Mouse (Mus musculus): Measurements from ENCODE around the gene Phgdh. TPM values are rescaled to one million over a fixed set of nuclear protein-coding genes. Genes with fewer than 3 reads are reported as not detected.
"Not testable (repeated sequence)": the region's sequence is repeated elsewhere in the genome, so short reads cannot be mapped to it uniquely, and the experiment has no call there.

Gene Phgdh
- polyA plus RNA-seq (2016; fragmentation: Nextera tagmentation; extraction: Ambion mirVana) = 402 and 436 TPM in 2 replicates

GRCm38 (mm10) chr3:98339706-98340109 is at the start of gene Phgdh:
Gene Phgdh, minus strand, starts transcription at chr3:98339990.
- H3K36me3 ChIP-seq (replicated peaks) = peaks cover 23% of the 10 kb centered on the region
- WGBS = 2% methylated on average over 10 of the region's 10 CpGs
- H3K27ac ChIP-seq = peak within 1 kb of the TSS; percentile 92
- H3K4me3 ChIP-seq = peak within 1 kb of the TSS; percentile 80
- H3K27me3 ChIP-seq (ENCODE audit: poor library complexity, severe bottlenecking); H3K9me3 ChIP-seq: not testable (repeated sequence)
- peak; percentile 86 for DNase-seq (ENCODE audit: extremely low spot score, low spot score)
- peaks cover 43% of the 10 kb centered on the region for H3K4me1 ChIP-seq

GRCm38 (mm10) chr3:98389305-98389704 is 49.5 kb upstream of the Phgdh start:
- Histone ChIP-seq H3K9me3 (no peaks in the 10 kb centered on the region), H3K27me3 (ENCODE audit: poor library complexity, severe bottlenecking) (no peaks in the 10 kb centered on the region), H3K36me3 (replicated peaks) (no peaks in the 10 kb centered on the region), H3K4me3 (no peak overlapping the region), H3K4me1 (peaks cover 8% of the 10 kb centered on the region), H3K27ac (no peak overlapping the region)
- DNase-seq (ENCODE audit: extremely low spot score, low spot score) = no peak
- WGBS = 66% methylated on average over 3 of the region's 3 CpGs

- Histone ChIP-seq H3K4me1 (peaks cover 24% of the 10 kb centered on the region), H3K27me3 (ENCODE audit: poor library complexity, severe bottlenecking) (no peaks in the 10 kb centered on the region), H3K36me3 (replicated peaks) (no peaks in the 10 kb centered on the region), H3K27ac (no peak overlapping the region), H3K9me3 (no peaks in the 10 kb centered on the region), H3K4me3 (no peak overlapping the region)
- 89% methylated on average over 7 of the region's 7 CpGs for WGBS
- no peak for DNase-seq (ENCODE audit: extremely low spot score, low spot score)
These were observed 48.0 kb upstream of the Phgdh start for GRCm38 (mm10) chr3:98387756-98388155.

- H3K4me1 ChIP-seq = peaks cover 30% of the 10 kb centered on the region
- WGBS = 81% methylated on average over 4 of the region's 4 CpGs
These were observed 47.3 kb upstream of the Phgdh start for GRCm38 (mm10) chr3:98387086-98387485.

GRCm38 (mm10) chr3:98383024-98383790 is 43.4 kb upstream of the Phgdh start:
- peaks cover 40% of the 10 kb centered on the region for H3K4me1 ChIP-seq
- H3K4me3 ChIP-seq = peak overlapping the region; percentile 80
- 11% methylated on average over 21 of the region's 21 CpGs for WGBS
- no peaks in the 10 kb centered on the region for H3K27me3 ChIP-seq (ENCODE audit: poor library complexity, severe bottlenecking)
- DNase-seq (ENCODE audit: extremely low spot score, low spot score) = no peak
- no peaks in the 10 kb centered on the region for H3K36me3 ChIP-seq (replicated peaks)
- H3K27ac ChIP-seq = peak overlapping the region; percentile 92
- H3K9me3 ChIP-seq = no peaks in the 10 kb centered on the region

More at GRCm38 (mm10) chr3:98387086-98387485, 47.3 kb upstream of the Phgdh start:
- H3K9me3 ChIP-seq = no peaks in the 10 kb centered on the region
- no peak for DNase-seq (ENCODE audit: extremely low spot score, low spot score)
- no peaks in the 10 kb centered on the region for H3K27me3 ChIP-seq (ENCODE audit: poor library complexity, severe bottlenecking)
- no peak overlapping the region for H3K27ac ChIP-seq
- H3K4me3 ChIP-seq = no peak overlapping the region
- no peaks in the 10 kb centered on the region for H3K36me3 ChIP-seq (replicated peaks)

GRCm38 (mm10) chr3:98382246-98382939 is 42.6 kb upstream of the Phgdh start, which contains the start of gene Zfp697:
Gene Zfp697, plus strand, starts transcription at chr3:98382461.
- H3K27me3 ChIP-seq (ENCODE audit: poor library complexity, severe bottlenecking) = no peaks in the 10 kb centered on the region
- no peaks in the 10 kb centered on the region for H3K9me3 ChIP-seq
- WGBS = 0% methylated on average over 42 of the region's 42 CpGs
- peak; percentile 76 for DNase-seq (ENCODE audit: extremely low spot score, low spot score)
- peaks cover 40% of the 10 kb centered on the region for H3K4me1 ChIP-seq
- H3K27ac ChIP-seq = peak within 1 kb of the TSS; percentile 92
- peak within 1 kb of the TSS; percentile 80 for H3K4me3 ChIP-seq
- H3K36me3 ChIP-seq (replicated peaks) = no peaks in the 10 kb centered on the region

- DNase-seq (ENCODE audit: extremely low spot score, low spot score) = no peak
- no peaks in the 10 kb centered on the region for H3K36me3 ChIP-seq (replicated peaks)
- peak overlapping the region; percentile 92 for H3K27ac ChIP-seq
- H3K4me3 ChIP-seq = peak overlapping the region; percentile 80
- H3K9me3 ChIP-seq = no peaks in the 10 kb centered on the region
- peaks cover 40% of the 10 kb centered on the region for H3K4me1 ChIP-seq
- H3K27me3 ChIP-seq (ENCODE audit: poor library complexity, severe bottlenecking) = no peaks in the 10 kb centered on the region
- WGBS = 8% methylated on average over 17 of the region's 17 CpGs
These were observed 42.0 kb upstream of the Phgdh start for GRCm38 (mm10) chr3:98381677-98382245.

- Histone ChIP-seq H3K4me3 (no peak overlapping the region), H3K27me3 (ENCODE audit: poor library complexity, severe bottlenecking) (no peaks in the 10 kb centered on the region), H3K36me3 (replicated peaks) (no peaks in the 10 kb centered on the region), H3K27ac (no peak overlapping the region), H3K4me1 (peaks cover 32% of the 10 kb centered on the region), H3K9me3 (no peaks in the 10 kb centered on the region)
- no peak for DNase-seq (ENCODE audit: extremely low spot score, low spot score)
- WGBS = 34% methylated on average over 7 of the region's 7 CpGs
These were observed 39.4 kb upstream of the Phgdh start for GRCm38 (mm10) chr3:98379236-98379635.

- no peak for DNase-seq (ENCODE audit: extremely low spot score, low spot score)
- Histone ChIP-seq H3K4me1 (peaks cover 22% of the 10 kb centered on the region), H3K4me3 (no peak overlapping the region), H3K27ac (no peak overlapping the region), H3K27me3 (ENCODE audit: poor library complexity, severe bottlenecking) (no peaks in the 10 kb centered on the region), H3K36me3 (replicated peaks) (no peaks in the 10 kb centered on the region), H3K9me3 (no peaks in the 10 kb centered on the region)
- WGBS = 89% methylated on average over 4 of the region's 4 CpGs
These were observed 38.5 kb upstream of the Phgdh start for GRCm38 (mm10) chr3:98378267-98378666.

- Histone ChIP-seq H3K9me3 (peaks cover 2% of the 10 kb centered on the region; the same call in 1 of the 2 replicates), H3K4me3 (no peak overlapping the region), H3K4me1 (peaks cover 3% of the 10 kb centered on the region; the same call in 1 of the 2 replicates), H3K27me3 (ENCODE audit: poor library complexity, severe bottlenecking) (no peaks in the 10 kb centered on the region), H3K36me3 (replicated peaks) (no peaks in the 10 kb centered on the region), H3K27ac (no peak overlapping the region)
- no peak for DNase-seq (ENCODE audit: extremely low spot score, low spot score)
- 85% methylated on average over 5 of the region's 5 CpGs for WGBS
These were observed 35.2 kb upstream of the Phgdh start for GRCm38 (mm10) chr3:98374980-98375379.

GRCm38 (mm10) chr3:98374062-98374719 is 34.4 kb upstream of the Phgdh start:
- WGBS = 83% methylated on average over 3 of the region's 3 CpGs
- H3K36me3 ChIP-seq (replicated peaks) = no peaks in the 10 kb centered on the region
- no peak overlapping the region for H3K27ac ChIP-seq
- no peak for DNase-seq (ENCODE audit: extremely low spot score, low spot score)
- H3K27me3 ChIP-seq (ENCODE audit: poor library complexity, severe bottlenecking) = no peaks in the 10 kb centered on the region
- H3K9me3 ChIP-seq = peaks cover 2% of the 10 kb centered on the region; the same call in 1 of the 2 replicates
- H3K4me3 ChIP-seq = no peak overlapping the region
- H3K4me1 ChIP-seq = peaks cover under 1% of the 10 kb centered on the region; the same call in 1 of the 2 replicates

GRCm38 (mm10) chr3:98368776-98369175 is 29.0 kb upstream of the Phgdh start:
- H3K36me3 ChIP-seq (replicated peaks) = no peaks in the 10 kb centered on the region
- no peak for DNase-seq (ENCODE audit: extremely low spot score, low spot score)
- H3K9me3 ChIP-seq = peaks cover 2% of the 10 kb centered on the region; the same call in 1 of the 2 replicates
- no peaks in the 10 kb centered on the region for H3K4me1 ChIP-seq
- WGBS = 95% methylated on average over 2 of the region's 2 CpGs
- H3K27ac ChIP-seq = no peak overlapping the region
- no peaks in the 10 kb centered on the region for H3K27me3 ChIP-seq (ENCODE audit: poor library complexity, severe bottlenecking)
- no peak overlapping the region for H3K4me3 ChIP-seq
